Mouse (Mus musculus) layer of hippocampus, postnatal 36 days (tissue): ENCODE data around the gene Nr2c1. TPM values are rescaled to one million over a fixed set of nuclear protein-coding genes. Genes with fewer than 3 reads are reported as not detected.

Experiments
- DNase-seq, 2 experiments: peaks; one replicate each; pipeline ENCODE4 v3.0.0; 2022
- total RNA-seq, 2 experiments: library from RNA; stranded (reverse); gene quantifications; 2 replicates each; pipeline ENCODE4 v1.2.3; 2021

Gene Nr2c1
- total RNA-seq, 2 experiments from 2014 or later = 9.2 to 9.7 TPM

DNA sequence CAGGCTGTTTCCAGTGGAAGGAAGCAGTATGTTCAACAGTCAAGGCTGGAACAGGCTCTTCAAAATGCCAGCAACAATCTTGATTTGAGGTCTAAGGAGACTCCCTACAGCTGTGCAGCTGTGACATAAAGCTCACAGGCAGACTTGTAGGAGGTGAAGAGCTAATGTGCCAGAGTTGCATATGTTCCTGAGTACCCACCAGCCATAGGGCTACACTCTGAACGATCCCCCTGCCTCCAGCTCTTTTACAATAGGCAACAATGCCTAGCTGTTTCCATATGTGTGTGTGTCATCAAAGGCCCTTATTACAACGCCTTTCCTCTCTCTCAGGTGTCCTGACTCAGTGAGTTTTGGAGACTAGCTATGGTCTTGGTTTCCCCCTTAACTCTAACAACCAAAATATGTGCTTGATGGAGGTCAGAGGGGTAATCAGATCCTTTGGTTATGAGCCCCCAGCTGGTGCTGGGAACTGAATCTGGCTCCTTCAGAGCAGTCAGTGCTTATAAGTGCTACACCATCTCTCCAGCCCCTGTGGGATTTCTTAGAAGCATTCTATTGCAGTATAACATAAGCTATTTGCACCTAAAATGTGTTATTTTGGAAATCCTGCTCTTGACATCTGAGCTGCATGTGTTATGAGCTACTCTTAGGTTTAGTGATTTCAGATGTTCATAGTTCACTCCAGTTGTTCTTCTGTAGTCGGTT, 7.4 kb upstream of the Nr2c1 start:
- no peak for DNase-seq

DNA sequence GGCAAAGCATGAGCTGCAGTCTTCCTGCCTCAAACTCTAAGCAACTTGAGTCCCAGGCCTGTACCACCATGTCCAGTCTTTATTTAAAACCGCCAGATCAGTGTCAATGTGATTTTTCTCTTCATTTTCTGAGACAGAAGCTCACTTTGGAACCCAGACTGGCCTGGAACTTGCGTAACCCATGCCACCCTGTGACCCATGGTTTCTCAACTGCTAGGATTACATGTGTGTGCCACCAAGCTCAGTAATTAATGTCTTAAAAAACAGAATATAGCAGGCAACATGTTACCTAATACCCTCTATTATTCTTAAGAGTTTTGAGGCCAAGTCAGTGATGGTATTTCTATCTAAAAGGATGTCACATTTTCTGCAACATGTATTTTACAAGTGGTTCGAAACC, 5.4 kb upstream of the Nr2c1 start:
- DNase-seq = no peak

DNA sequence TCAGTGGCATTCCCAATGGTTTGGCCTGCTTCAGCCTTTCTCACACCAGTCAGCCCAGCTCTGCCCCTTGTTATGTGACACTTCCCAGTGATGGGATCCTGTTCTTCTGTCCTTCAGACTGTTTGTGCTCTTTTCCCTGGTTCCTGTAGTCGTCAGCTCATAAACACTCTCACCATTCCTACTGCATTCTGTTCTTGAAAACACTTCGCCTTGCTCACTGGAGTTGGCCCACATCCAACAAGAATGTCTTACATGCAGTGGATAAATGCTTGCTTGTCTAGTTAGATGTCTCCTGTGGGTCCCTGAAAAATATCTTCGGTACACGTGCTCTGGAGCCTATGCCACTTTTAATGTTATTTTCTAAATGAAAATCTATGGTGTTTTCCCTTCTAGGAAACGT, 3.2 kb upstream of the Nr2c1 start:
- DNase-seq = no peak

DNA sequence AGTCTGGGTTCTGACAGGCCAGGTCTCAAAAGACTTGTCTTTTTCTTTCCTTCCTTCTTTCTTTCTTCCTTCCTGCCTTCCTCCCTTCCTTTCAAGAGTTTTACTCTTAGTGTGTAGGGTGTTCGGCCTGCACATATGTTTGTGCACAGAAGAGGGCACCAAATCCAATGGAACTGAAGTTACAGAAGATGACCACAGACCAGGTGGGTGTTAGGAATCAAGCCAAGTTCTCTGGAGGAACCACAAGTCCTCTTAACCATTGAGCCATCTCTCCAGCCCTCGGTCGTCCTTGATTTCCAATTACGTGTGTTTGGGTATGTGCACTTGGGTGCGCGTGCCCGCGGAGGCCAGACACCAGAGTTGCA, 450 bp upstream of the Nr2c1 start:
- no peak for DNase-seq

DNA sequence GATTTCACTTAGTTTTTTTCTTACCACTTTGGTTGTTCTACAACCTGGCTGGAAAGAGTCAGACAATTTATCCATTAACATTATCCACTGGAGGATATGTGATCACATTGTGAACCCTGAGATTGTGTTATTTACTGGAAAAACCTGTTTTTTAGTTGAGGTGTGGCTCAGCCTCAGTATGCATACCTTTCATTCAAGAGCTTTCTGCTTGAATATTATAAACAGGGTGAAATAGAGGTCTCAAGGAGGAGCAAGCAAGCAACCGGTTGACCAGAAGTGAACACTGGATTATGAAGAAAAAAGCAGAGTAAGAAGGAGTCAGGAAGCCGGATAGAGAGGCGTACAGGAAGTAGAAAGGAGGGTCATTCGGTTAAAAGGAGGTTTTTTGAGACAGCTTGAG, 3.7 kb downstream of the Nr2c1 start:
- DNase-seq = no peak

DNA sequence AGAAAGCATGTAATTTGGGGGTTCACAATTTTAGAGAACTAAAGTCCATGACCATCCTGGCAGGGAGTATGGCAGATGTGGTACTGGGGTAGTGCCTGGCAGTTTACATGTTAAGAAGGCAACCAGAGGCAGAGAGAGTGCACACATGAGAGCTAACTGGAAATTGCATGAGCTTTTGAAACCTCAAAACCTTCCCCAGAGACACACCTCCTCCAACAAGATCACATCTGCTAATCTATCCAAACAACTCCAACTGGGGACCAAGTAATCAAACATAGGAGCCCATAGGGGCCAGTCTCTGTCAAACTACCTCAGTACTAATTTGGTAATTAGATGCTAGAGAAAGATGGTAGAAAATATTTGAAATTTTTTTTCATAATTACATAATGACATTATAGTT, 6.0 kb downstream of the Nr2c1 start:
- DNase-seq = no peak

DNA sequence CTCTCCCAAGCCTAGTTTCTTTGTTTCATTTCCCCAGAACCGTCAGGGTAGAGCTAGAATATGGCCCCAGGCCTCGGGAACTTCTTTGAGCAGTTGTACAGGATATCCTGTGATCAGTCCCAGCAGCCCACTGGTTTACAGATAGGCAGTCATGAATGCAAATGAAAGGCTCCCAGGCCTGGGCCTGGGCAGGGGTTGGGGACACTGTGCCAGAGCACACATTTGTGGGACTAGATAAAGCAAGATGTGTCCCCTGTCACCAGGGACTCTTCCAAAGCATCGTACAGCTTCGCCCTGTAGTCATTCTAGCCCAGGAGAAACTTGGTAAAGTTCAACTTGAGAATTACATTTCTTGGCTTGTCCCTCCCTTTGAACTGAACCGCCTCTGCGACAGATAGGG, 11.1 kb downstream of the Nr2c1 start:
- no peak for DNase-seq

DNA sequence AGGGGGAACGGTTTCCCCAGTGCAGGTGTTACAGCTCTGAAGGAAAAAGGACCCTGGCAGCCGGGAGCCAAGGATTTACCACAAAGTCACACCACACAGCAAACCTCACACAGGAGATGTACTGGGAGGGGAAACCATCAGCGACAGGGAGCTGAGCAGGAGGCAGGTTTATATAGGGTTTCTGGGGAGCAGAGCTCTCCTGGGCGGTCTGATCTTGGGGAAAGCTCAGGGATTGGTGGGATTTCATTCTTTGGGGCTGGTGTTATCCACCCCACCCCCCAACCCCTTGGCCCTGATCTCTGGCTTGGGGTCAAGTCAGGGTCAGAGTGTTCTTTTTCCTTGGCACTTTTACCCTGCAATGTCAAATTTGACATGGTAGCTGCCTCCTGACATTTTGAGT, 11.6 kb downstream of the Nr2c1 start:
- DNase-seq = no peak

DNA sequence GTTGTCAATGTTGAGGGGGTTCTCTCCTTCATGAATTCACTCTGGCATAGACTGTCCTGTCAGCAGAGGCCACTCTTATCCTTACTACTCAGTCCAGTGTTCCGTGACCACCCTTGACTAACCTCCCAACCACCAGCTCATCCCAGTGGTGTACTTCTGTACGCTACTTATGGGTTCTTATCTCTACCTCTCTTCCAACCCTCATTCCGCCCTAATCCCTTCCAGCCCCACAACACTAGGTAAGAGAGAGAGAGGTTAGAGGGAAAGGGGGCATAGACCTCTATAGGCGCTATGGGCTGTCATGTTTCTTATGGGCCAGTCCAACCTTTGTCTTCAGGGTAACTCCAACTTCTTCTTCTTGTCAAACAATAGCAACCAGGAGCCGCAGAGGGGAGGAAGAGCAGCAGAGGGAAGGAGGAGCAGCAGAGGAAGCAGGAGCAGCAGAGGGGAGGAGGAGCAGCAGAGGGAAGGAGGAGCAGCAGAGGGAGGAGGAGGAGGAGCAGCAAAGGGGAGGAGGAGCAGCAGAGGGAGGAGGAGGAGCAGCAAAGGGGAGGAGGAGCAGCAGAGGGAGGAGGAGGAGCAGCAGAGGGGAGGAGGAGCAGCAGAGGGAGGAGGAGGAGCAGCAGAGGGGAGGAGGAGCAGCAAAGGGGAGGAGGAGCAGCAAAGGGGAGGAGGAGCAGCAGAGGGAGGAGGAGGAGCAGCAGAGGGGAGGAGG, 13.4 kb downstream of the Nr2c1 start:
- DNase-seq = no peak

DNA sequence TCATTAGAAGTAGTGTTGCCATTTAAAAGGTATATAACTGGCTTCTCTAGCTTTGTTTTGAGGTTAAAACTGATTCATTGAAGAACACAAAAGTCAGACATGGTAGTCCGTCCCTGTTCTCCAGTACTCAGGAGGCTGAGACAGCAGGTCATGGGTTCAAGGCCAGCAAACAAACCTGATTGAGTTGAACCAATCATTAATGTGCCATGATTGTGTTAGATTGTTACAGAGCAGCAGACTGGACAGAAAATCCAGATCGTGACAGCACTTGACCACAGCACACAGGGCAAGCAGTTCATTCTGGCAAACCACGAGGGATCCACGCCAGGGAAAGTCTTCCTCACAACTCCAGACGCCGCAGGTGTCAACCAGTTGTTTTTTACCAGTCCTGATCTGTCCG, 14.2 kb downstream of the Nr2c1 start:
- DNase-seq = no peak

DNA sequence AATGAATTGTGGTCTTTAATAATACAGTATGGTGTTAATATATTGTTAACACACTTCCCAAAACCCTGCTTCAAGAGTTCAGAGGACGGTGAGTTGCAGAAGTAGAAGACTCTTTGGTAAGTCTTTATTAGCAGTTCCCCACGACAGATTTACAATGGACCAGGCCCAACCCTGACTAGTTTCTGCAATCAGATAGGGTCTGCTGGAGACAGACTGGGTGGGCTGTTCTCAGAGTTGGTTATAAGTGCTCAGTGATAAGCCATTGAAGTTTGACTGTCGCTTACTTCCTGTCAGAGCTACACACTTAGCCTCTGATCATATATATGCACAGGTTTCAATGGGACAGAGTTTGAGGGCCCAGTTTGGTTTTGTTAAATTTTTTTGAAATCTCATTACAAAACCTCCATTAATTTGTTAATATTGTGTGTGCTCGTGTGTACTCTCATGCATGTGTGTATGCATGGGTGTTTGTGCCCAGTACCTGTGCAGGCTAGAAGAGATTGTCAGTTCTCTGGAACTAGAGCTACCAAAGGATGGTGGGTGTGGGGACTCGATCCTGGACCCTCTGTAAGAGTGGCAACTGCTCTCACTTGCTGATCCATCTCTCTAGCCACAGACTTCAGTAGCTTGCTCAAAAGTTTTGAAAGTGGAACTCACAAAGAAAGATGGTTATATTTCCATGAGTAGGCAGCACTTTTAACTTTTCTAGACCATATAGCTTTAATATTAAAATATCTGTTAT, 16.5 kb downstream of the Nr2c1 start:
- DNase-seq = no peak

DNA sequence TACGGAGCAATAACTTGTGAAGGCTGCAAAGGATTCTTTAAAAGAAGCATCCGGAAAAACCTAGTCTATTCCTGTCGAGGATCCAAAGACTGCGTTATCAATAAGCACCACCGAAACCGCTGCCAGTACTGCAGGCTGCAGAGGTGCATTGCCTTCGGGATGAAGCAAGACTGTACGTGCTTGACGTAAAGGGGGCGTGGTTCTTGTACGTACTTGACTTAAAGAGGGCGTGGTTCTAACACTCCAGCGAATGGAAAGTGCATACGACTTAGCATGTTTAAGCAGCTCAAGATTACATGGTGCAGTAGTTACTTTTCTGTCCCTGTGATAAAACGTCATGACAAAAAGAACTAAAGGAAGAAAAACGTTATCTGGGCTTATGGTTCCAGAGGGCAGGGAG, 17.6 kb downstream of the Nr2c1 start:
- no peak for DNase-seq

DNA sequence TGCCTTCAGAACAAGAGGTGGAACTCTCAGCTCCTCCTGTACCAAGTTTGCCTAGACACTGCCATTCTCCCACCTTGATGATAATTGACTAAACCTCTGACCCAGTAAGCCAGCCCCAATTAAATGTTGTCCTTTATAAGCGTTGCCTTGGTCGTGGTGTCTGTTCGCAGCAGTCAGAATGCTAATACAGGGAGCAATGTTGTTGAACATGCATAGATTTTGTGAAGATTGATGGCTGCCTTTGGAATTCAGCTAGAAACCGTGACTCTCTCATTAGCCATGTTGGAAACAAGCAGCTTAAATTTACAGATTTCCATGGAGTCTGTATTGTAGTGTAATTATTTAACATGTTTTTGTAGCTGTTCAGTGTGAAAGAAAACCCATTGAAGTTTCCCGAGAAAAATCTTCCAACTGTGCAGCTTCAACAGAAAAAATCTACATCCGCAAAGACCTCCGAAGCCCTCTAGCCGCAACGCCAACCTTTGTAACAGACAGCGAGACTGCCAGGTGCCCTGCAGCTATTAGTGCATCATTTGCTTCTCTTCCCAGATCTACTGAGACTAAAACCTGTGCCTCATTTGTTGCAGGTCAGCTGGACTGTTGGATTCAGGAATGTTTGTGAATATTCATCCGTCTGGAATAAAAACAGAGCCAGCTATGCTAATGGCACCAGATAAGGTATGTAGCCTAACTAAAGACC, 19.4 kb downstream of the Nr2c1 start:
- DNase-seq = no peak

DNA sequence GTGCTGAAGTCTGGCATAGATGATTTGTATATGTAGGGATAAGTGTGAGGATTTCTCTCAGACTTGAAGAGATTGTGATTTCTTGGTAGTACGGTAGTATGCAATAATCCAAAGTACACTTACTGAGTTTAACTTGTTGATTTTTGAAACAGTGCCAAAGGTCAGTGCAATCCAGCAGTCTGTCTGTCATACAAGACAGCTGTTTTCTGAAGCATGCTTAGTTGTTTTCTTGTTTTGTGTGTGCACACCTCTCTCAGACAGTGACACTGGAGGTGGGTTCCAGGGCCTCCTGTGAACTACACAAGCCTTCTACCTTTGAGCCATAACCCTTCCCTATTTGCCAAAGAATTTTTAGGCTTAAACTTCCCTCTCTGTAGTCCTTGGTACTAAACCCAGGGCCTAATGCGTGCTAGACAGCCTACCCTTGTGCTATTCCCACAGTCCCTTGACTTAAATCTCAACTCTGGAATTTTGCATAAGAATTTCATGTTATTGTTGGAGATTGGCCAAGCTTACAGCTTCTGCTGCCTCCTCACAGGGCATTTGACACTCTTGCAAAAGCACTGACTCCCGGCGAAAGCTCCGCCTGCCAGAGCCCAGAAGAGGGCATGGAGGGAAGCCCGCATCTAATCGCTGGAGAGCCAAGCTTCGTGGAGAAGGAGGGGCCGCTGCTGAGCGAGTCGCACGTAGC, 23.8 kb downstream of the Nr2c1 start:
- DNase-seq = no peak

DNA sequence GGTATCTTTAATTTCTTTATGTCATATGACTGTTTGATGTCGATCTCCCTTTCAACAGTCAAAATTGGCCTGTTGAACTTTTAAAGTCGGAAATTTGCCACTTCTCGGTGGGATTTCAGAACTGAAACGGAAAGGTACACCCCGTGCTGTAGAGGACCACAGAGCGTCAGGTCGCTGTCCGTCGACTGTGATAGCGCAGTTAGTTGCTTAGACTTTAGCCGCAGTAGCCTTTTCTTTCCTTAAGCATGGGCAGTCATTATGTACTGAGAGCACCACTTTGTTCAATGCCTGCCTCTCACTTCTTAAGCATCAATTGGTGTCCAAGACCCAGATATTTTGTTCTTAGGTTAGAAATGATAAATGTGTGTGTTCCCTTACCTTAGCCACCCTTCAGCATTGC, 24.3 kb downstream of the Nr2c1 start:
- DNase-seq = no peak

DNA sequence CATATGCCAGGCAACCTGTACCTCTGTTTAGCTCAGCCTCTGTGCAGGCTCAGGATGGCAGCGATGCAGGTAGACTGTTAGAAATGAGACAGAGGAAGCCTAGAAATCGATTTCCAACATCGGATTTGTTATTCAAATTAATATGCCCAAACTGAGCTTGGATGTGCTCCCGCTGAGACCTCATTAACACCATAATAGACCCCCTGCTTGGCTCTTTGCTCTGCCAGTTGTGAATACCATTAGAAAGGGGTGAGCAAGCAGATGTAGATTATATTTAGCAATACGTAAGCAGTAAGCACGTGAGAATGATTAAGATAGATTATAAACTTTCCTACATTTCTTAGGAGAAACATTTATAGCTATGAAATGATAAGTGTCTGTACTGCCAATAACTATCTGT, 24.9 kb downstream of the Nr2c1 start:
- no peak for DNase-seq

DNA sequence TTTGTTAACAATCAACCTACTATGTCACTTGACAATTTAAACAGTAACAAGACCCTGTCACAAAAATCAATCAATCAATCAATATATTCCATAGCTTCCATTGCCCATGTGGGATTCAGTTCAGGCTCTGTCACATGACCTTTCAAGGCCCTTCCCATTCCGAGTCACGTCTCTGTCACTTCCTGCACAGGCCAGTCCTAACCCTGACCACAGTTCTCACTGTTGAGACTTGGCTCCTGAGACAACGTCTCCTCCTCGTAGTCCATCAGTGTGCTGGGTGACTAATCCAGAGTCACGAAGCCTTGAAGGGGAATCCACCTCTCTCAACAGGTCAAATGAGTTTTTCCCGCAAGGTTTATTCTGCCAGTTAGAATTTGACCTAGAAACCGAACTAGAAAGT, 26.8 kb downstream of the Nr2c1 start:
- no peak for DNase-seq

DNA sequence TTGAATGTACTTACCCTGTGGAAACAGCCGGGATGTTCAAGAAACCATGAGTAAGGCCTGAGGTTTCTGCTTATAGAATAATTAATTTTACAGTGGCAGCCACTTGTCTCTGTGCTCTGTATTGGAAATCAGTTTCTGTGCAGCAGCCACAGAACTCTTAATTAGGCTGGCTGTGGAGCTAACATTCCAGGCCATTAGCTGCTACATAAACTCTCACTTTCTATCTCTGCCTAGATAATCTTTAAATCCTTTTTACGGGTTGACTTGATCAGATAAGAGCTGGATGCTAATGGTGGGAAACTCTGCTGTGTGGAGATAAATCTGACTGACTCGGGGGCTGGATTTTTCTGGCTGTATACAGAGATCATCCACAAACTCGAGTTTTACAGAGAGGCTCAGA, 35.4 kb downstream of the Nr2c1 start:
- no peak for DNase-seq

DNA sequence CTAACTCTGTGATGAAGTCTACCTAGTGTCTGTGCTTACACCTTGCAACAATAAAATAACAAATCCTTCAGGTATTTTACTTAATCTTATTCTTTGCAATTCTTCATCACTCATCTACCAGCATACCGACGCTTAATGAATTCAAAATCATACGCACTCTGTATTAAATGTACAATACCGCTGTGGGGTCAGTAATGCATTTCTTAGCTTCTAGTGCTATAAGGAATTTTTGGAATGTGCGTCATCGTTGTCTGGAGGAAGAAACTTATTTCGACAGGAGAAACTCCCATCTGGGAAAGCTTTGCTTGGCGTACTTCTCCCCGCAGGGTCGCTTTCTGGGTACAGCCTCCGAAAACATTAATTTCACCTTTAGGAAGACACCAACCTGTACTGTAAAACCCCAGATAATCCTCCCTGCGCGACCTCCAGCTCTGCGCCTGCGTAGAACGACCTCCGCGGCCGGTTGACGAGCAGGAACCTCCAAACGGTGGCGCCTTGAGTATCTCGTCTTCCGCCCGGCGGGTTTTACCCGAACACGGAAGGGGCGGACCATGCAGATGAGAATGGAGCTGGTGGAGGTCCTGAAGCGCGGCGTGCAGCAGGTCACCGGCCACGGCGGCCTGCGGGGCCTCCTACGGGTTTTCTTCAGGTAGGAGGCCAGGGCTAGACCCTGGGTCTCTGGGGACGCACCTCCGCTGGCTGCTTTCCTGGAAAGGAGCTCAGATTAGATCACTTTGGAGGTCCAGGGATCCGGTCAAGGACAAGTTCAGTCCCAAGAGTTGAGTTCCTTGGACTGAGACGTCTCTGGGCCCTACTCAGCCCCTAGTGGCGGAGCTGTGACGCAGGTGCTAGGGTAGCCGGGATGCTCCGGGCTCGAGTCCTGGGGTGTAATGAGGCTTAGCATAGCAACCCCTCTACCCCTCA, 50.9 kb downstream of the Nr2c1 start, which contains the start of gene Ndufa12:
Gene Ndufa12, plus strand, starts transcription at position 239 of the 924 bp plus-strand sequence.
- peak; percentile 95 for DNase-seq

DNA sequence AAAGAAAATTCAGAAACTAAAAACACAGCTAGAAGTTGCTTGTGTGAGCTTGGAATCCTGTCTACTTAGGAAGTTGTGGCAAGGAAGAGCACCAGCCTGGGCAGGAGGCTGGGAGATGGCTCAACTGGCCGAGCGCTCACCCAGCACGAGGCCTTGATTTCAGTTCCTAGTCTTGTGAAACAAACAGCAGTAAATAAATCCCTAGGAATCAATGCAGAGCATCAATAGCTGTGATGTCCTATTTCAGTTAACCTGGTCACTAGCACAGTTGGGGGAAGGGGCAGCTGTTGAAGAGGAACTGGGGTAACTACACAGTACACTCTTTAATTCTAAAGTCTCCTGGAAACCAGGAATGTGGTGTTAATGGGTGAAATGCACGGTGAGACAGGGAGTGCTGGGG, 57.1 kb downstream of the Nr2c1 start:
- DNase-seq = no peak
